Mouse (Mus musculus): ENCODE measurements around the gene Gtf2f2. TPM values are rescaled to one million over a fixed set of nuclear protein-coding genes. Genes with fewer than 3 reads are reported as not detected.
"Not testable (repeated sequence)": the region's sequence is repeated elsewhere in the genome, so short reads cannot be mapped to it uniquely, and the experiment has no call there.

Gene Gtf2f2
- polyA plus RNA-seq, 1 experiment from 2014 or later: 58.2 TPM

- Histone ChIP-seq H3K4me2 (ENCODE audit: low read length) (no peak within 1 kb of the TSS), H3K27me3 (replicated peaks; ENCODE audit: control insufficient read depth, insufficient read depth, low read length) (no peaks in the 10 kb centered on the region), H3K27ac (ENCODE audit: low read depth, low read length) (no peak within 1 kb of the TSS), H3K4me1 (ENCODE audit: control insufficient read depth, insufficient read depth, low read length) (no peaks in the 10 kb centered on the region), H3K36me3 (ENCODE audit: control insufficient read depth, insufficient read depth, low read length) (no peaks in the 10 kb centered on the region), H3K9ac (ENCODE audit: low read length) (no peak within 1 kb of the TSS), H3K4me3 (ENCODE audit: low read depth, low read length) (no peak within 1 kb of the TSS), H3K9me3 (replicated peaks; ENCODE audit: control insufficient read depth, low read length) (no peaks in the 10 kb centered on the region)
- ATAC-seq (no peak), DNase-seq (ENCODE audit: low spot score) (no peak)
- WGBS: 92% methylated on average over 7 of the region's 7 CpGs
These were observed 55.9 kb downstream of the Gtf2f2 start, which contains the start of gene Kctd4 for GRCm38 (mm10) chr14:75954766-75955165. Gene Kctd4, plus strand, starts transcription at chr14:75955009.

GRCm38 (mm10) chr14:75953011-75953410 lies 57.7 kb downstream of the Gtf2f2 start:
- DNase-seq (ENCODE audit: low spot score) (no peak), ATAC-seq (no peak)
- H3K27ac ChIP-seq (ENCODE audit: low read depth, low read length): no peak overlapping the region
- no peaks in the 10 kb centered on the region for H3K27me3 ChIP-seq (replicated peaks; ENCODE audit: control insufficient read depth, insufficient read depth, low read length)
- no peak overlapping the region for H3K9ac ChIP-seq (ENCODE audit: low read length)
- no peaks in the 10 kb centered on the region for H3K36me3 ChIP-seq (ENCODE audit: control insufficient read depth, insufficient read depth, low read length)
- H3K4me2 ChIP-seq (ENCODE audit: low read length): no peak overlapping the region
- 71% methylated on average over 2 of the region's 2 CpGs for whole genome bisulfite sequencing
- H3K4me3 ChIP-seq (ENCODE audit: low read depth, low read length): no peak overlapping the region
- H3K4me1 ChIP-seq (ENCODE audit: control insufficient read depth, insufficient read depth, low read length): no peaks in the 10 kb centered on the region
- no peaks in the 10 kb centered on the region for H3K9me3 ChIP-seq (replicated peaks; ENCODE audit: control insufficient read depth, low read length)

- 41% methylated on average over 3 of the region's 3 CpGs for WGBS
- Histone ChIP-seq H3K4me1 (ENCODE audit: control insufficient read depth, insufficient read depth, low read length) (no peaks in the 10 kb centered on the region), H3K9me3 (replicated peaks; ENCODE audit: control insufficient read depth, low read length) (no peaks in the 10 kb centered on the region), H3K36me3 (ENCODE audit: control insufficient read depth, insufficient read depth, low read length) (no peaks in the 10 kb centered on the region), H3K27ac (ENCODE audit: low read depth, low read length) (no peak overlapping the region), H3K27me3 (replicated peaks; ENCODE audit: control insufficient read depth, insufficient read depth, low read length) (no peaks in the 10 kb centered on the region), H3K4me3 (ENCODE audit: low read depth, low read length) (no peak overlapping the region), H3K9ac (ENCODE audit: low read length) (no peak overlapping the region), H3K4me2 (ENCODE audit: low read length) (no peak overlapping the region)
- no peak for ATAC-seq
- DNase-seq (ENCODE audit: low spot score): no peak
These were observed 63.0 kb downstream of the Gtf2f2 start for GRCm38 (mm10) chr14:75947674-75948073.

GRCm38 (mm10) chr14:75942365-75942764 lies 68.3 kb downstream of the Gtf2f2 start:
- H3K4me1 ChIP-seq (ENCODE audit: control insufficient read depth, insufficient read depth, low read length): no peaks in the 10 kb centered on the region
- no peak overlapping the region for H3K4me3 ChIP-seq (ENCODE audit: low read depth, low read length)
- DNase-seq (ENCODE audit: low spot score): no peak
- no peaks in the 10 kb centered on the region for H3K9me3 ChIP-seq (replicated peaks; ENCODE audit: control insufficient read depth, low read length)
- H3K36me3 ChIP-seq (ENCODE audit: control insufficient read depth, insufficient read depth, low read length): no peaks in the 10 kb centered on the region
- no peak overlapping the region for H3K9ac ChIP-seq (ENCODE audit: low read length)
- H3K4me2 ChIP-seq (ENCODE audit: low read length): no peak overlapping the region
- no peak overlapping the region for H3K27ac ChIP-seq (ENCODE audit: low read depth, low read length)
- ATAC-seq: no peak
- 94% methylated on average over 3 of the region's 3 CpGs for WGBS
- H3K27me3 ChIP-seq (replicated peaks; ENCODE audit: control insufficient read depth, insufficient read depth, low read length): no peaks in the 10 kb centered on the region

GRCm38 (mm10) chr14:75941500-75941899 lies 69.2 kb downstream of the Gtf2f2 start:
- Histone ChIP-seq H3K9ac (ENCODE audit: low read length) (no peak overlapping the region), H3K9me3 (replicated peaks; ENCODE audit: control insufficient read depth, low read length) (no peaks in the 10 kb centered on the region), H3K4me2 (ENCODE audit: low read length) (no peak overlapping the region), H3K4me3 (ENCODE audit: low read depth, low read length) (no peak overlapping the region), H3K27ac (ENCODE audit: low read depth, low read length) (no peak overlapping the region), H3K27me3 (replicated peaks; ENCODE audit: control insufficient read depth, insufficient read depth, low read length) (no peaks in the 10 kb centered on the region), H3K36me3 (ENCODE audit: control insufficient read depth, insufficient read depth, low read length) (no peaks in the 10 kb centered on the region), H3K4me1 (ENCODE audit: control insufficient read depth, insufficient read depth, low read length) (no peaks in the 10 kb centered on the region)
- WGBS: 100% methylated on average over 1 of the region's 1 CpGs
- no peak for ATAC-seq
- DNase-seq (ENCODE audit: low spot score): no peak

- Histone ChIP-seq H3K4me1 (ENCODE audit: control insufficient read depth, insufficient read depth, low read length) (no peaks in the 10 kb centered on the region), H3K9me3 (replicated peaks; ENCODE audit: control insufficient read depth, low read length) (no peaks in the 10 kb centered on the region), H3K4me3 (ENCODE audit: low read depth, low read length) (no peak overlapping the region), H3K9ac (ENCODE audit: low read length) (no peak overlapping the region), H3K36me3 (ENCODE audit: control insufficient read depth, insufficient read depth, low read length) (no peaks in the 10 kb centered on the region), H3K27me3 (replicated peaks; ENCODE audit: control insufficient read depth, insufficient read depth, low read length) (no peaks in the 10 kb centered on the region), H3K4me2 (ENCODE audit: low read length) (no peak overlapping the region), H3K27ac (ENCODE audit: low read depth, low read length) (no peak overlapping the region)
- ATAC-seq (no peak), DNase-seq (ENCODE audit: low spot score) (no peak)
- 82% methylated on average over 1 of the region's 1 CpGs for WGBS
These were observed 73.0 kb downstream of the Gtf2f2 start for GRCm38 (mm10) chr14:75937714-75938113.

- no peaks in the 10 kb centered on the region for H3K9me3 ChIP-seq (replicated peaks; ENCODE audit: control insufficient read depth, low read length)
- WGBS: 88% methylated on average over 2 of the region's 2 CpGs
- H3K27me3 ChIP-seq (replicated peaks; ENCODE audit: control insufficient read depth, insufficient read depth, low read length): no peaks in the 10 kb centered on the region
- ATAC-seq: no peak
- no peaks in the 10 kb centered on the region for H3K36me3 ChIP-seq (ENCODE audit: control insufficient read depth, insufficient read depth, low read length)
- H3K4me2 ChIP-seq (ENCODE audit: low read length): no peak overlapping the region
- no peak overlapping the region for H3K9ac ChIP-seq (ENCODE audit: low read length)
- H3K27ac ChIP-seq (ENCODE audit: low read depth, low read length): no peak overlapping the region
- H3K4me1 ChIP-seq (ENCODE audit: control insufficient read depth, insufficient read depth, low read length): no peaks in the 10 kb centered on the region
- H3K4me3 ChIP-seq (ENCODE audit: low read depth, low read length): no peak overlapping the region
- no peak for DNase-seq (ENCODE audit: low spot score)
These were observed 76.3 kb downstream of the Gtf2f2 start for GRCm38 (mm10) chr14:75934359-75934758.

GRCm38 (mm10) chr14:75931266-75931665 lies 79.4 kb downstream of the Gtf2f2 start:
- ATAC-seq: no peak
- H3K9me3 ChIP-seq (replicated peaks; ENCODE audit: control insufficient read depth, low read length): no peaks in the 10 kb centered on the region
- H3K27ac ChIP-seq (ENCODE audit: low read depth, low read length): no peak overlapping the region
- H3K4me3 ChIP-seq (ENCODE audit: low read depth, low read length): no peak overlapping the region
- no peaks in the 10 kb centered on the region for H3K27me3 ChIP-seq (replicated peaks; ENCODE audit: control insufficient read depth, insufficient read depth, low read length)
- no peak overlapping the region for H3K4me2 ChIP-seq (ENCODE audit: low read length)
- no peaks in the 10 kb centered on the region for H3K36me3 ChIP-seq (ENCODE audit: control insufficient read depth, insufficient read depth, low read length)
- 97% methylated on average over 23 of the region's 23 CpGs for WGBS
- no peaks in the 10 kb centered on the region for H3K4me1 ChIP-seq (ENCODE audit: control insufficient read depth, insufficient read depth, low read length)
- no peak for DNase-seq (ENCODE audit: low spot score)
- H3K9ac ChIP-seq (ENCODE audit: low read length): no peak overlapping the region

GRCm38 (mm10) chr14:75929713-75930112 lies 81.0 kb downstream of the Gtf2f2 start:
- H3K27me3 ChIP-seq (replicated peaks; ENCODE audit: control insufficient read depth, insufficient read depth, low read length); H3K9me3 ChIP-seq (replicated peaks; ENCODE audit: control insufficient read depth, low read length); H3K36me3 ChIP-seq (ENCODE audit: control insufficient read depth, insufficient read depth, low read length); H3K4me2 ChIP-seq (ENCODE audit: low read length); ATAC-seq; DNase-seq (ENCODE audit: low spot score); H3K4me3 ChIP-seq (ENCODE audit: low read depth, low read length); H3K27ac ChIP-seq (ENCODE audit: low read depth, low read length); H3K9ac ChIP-seq (ENCODE audit: low read length); H3K4me1 ChIP-seq (ENCODE audit: control insufficient read depth, insufficient read depth, low read length): not testable (repeated sequence)
- 86% methylated on average over 8 of the region's 8 CpGs for WGBS
